Mouse (Mus musculus) left cerebral cortex, adult 8-10 months (tissue): ENCODE data around the gene Colgalt2. TPM values are rescaled to one million over a fixed set of nuclear protein-coding genes. Genes with fewer than 3 reads are reported as not detected.
"Not testable (repeated sequence)": the region's sequence is repeated elsewhere in the genome, so short reads cannot be mapped to it uniquely, and the experiment has no call there.

ENCODE experiments used
- DNase-seq, 2 experiments: peaks; one replicate each; pipeline ENCODE4 v3.0.0; 2022; ENCODE audit warnings: low spot score in 2 of 2
- total RNA-seq, 4 experiments: library from RNA; stranded (reverse); gene quantifications; 2 replicates each; pipeline ENCODE4 v1.2.4; 2022

Gene Colgalt2
- total RNA-seq, 4 experiments from 2014 or later: 5.0 to 6.4 (median 5.8) TPM

DNA sequence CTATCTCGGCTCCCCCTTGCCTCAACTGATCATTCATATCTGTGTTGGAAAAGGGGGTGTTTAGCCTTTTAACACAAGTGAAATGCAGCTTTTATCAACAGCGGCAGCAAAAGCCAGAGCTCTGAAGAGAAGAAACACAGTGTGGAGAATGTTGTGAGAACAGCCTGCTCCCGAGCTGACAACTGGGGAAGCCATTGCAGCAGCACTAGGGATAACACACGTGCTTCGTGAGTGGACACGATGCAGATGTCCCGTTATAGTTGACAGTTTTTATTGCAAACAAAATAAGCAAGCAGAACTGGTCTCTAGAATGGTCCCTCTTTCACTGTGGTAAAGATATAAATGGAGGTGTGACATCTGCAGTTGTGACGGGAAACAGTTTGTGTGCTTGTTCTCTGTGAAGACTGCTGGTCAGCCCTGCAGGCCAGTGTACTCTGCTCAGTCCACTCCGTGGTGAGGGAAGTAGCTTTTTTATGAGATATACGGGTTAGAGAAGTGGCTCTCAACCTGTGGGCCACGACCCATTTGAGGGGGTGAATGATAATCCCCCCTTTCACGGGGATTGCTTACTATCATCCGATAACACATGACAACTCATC is 16.8 kb downstream of the Colgalt2 start:
- DNase-seq: no peak

GRCm38 (mm10) chr1:152417602-152418001 is 18.0 kb downstream of the Colgalt2 start:
- DNase-seq: no peak

- no peak for DNase-seq
These were observed 22.7 kb downstream of the Colgalt2 start for GRCm38 (mm10) chr1:152422295-152422694.

GRCm38 (mm10) chr1:152423052-152423451 is 23.4 kb downstream of the Colgalt2 start:
- DNase-seq: no peak

DNA sequence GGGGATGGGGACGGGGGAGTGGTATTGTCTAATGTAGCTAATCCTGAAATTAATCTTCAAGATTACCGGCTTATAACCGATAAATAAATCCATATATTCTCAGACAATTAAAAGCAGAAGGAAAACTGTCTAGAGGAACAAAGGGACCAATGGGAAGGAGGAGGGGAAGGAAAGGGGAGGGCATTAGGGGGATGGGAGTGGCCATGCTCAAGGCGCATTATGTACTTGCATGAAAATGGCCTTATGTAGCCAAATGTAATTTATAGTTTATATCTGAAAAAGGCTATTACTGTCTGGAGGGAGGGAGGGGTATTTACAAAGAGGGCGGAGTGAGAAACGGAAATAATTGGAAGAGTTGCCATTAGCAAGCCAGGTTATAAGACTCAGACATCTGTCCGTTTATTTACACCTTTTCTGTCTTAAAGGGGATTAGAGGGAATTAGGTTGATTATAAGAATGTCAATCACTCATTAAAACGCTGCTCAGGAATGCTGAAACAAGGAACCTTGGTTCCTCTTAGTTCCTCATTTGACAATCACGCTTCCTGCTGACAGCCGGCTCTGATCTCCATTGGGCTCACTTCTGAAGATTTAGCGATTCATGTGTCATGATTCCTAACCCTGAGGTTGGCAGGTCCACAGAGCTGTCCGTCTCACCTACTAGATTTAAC is 28.4 kb downstream of the Colgalt2 start:
- no peak for DNase-seq

DNA sequence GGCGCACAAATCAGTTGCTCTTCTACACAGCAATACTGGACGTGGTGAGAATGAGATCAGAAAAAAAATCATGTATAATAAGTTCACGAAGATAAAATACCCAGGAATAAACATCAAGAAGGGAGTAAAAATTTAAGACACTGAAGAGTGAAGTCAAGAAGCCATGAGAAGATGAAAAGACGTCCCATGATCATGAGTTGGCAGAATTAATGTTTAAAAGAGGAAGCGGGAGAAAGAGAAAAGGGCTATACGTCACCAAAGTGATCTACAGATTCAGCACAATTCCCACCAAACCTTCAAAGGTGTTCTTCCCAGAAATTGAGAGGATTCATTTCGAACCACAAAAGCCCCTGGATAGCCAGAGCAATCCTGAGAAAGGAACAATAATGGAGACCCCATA is 30.2 kb downstream of the Colgalt2 start:
- no peak for DNase-seq

DNA sequence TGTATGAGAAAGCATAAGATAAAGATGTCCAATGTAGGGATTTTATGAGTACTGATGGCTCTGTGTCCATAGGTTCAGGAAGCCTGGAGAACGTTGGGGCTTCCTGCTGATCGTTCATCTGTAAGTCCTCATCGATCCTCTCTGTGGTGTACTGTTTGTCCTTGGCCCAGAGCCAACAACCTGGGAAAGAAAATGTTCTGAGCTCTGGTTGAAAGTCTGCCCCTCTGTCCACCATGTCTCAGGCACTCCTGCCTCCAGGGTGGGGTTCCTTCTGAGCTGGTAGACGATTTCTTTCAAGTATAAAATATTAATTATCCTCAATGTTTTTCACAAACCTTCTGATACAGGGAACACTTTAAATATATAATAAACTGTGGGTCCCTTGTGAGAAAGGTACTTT is 34.5 kb downstream of the Colgalt2 start:
- DNase-seq: no peak

DNA sequence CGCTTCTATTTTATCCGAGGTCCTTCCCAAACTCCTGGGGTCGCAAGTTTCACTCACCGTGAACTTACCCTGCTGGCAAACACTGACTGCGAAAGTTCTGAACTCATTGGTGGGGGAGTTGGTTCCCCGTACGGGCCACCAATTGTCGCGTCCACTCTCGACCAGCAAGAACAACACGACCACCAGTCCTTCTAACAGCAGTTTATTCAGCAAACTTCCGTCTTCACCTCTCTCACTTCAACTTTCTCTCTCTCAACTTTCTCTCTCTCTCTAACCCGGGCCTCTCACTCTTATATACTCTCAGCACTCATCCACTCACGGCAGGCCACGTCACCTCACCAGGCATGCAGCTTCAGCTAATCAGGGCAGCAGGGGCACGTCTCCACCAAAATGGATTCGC is 37.9 kb downstream of the Colgalt2 start:
- DNase-seq: not testable (repeated sequence)

DNA sequence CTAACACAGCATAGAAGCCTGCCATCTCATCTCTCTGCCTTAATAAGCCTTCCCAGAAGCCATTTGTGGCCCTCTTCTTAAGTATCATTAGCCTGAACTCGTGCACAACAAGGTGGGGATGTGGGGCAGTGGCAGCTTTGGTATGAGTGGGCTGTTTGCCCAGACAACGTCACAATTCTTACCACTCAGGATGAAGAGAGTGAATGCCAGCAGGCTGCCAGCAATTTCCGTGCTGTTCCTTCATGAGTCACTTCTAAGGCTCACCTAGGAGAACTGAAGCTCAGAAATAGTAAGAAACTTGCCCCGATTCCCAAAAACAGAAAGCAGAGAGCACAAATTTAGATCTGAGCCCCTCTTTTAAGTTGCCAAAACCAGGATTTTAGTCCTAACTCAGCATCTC is 39.8 kb downstream of the Colgalt2 start:
- no peak for DNase-seq

GRCm38 (mm10) chr1:152439874-152440273 is 40.2 kb downstream of the Colgalt2 start:
- DNase-seq: no peak

DNA sequence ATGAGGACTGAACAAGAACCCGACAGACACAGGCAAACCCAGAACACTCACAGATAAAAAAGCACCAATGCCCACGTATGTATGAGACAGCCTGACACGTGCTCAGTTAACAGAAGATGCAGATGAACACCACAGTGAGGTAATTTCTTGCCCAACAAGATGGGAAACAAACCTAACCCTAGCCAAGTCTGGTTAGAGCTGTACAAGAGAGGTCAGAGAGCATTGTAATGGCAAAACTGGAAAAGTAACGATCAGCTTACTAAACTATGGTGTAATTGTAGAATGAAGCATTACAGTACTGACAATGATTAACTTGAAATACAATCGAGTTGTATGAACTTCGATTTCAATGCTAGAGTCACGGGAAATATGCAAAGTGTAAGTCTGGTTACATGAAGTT is 45.0 kb downstream of the Colgalt2 start:
- DNase-seq: no peak

DNA sequence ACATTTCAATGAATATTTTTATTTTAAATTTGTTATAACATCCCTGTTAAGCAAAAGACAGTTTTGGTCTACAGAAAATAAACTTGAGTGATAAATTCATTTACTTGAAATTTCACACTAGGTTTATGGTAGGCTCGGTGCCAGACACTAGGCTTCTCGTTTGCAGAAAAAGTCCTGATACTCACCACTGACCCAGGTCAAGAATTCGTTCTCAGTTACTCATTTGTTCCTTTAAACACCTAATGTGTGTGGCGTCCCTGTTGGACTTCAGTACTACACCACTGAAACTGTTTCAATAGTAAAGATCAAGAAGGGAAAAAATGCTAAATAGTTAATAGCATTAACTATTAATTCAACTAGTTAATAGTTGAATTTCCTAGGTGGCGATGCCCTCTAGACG is 46.3 kb downstream of the Colgalt2 start:
- DNase-seq: no peak

DNA sequence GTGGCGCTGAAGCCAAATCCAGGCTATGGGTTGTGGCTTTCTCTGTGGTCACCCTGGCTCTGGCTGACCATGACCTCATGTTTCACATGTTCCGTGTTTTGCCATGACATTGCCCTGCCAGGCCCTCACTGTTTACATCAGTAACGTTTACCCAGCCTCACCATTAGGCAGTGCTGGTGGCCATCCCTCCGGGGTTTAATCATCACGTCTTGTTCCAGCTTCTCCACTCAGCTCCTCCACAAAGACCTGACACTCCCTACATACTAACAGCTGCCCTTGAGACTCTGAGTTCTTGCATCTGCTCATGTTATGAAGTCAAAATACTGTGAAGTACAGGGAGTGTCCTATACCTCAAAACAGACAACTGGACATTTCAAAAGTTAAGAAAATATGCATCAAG is 54.9 kb downstream of the Colgalt2 start:
- DNase-seq: no peak

DNA sequence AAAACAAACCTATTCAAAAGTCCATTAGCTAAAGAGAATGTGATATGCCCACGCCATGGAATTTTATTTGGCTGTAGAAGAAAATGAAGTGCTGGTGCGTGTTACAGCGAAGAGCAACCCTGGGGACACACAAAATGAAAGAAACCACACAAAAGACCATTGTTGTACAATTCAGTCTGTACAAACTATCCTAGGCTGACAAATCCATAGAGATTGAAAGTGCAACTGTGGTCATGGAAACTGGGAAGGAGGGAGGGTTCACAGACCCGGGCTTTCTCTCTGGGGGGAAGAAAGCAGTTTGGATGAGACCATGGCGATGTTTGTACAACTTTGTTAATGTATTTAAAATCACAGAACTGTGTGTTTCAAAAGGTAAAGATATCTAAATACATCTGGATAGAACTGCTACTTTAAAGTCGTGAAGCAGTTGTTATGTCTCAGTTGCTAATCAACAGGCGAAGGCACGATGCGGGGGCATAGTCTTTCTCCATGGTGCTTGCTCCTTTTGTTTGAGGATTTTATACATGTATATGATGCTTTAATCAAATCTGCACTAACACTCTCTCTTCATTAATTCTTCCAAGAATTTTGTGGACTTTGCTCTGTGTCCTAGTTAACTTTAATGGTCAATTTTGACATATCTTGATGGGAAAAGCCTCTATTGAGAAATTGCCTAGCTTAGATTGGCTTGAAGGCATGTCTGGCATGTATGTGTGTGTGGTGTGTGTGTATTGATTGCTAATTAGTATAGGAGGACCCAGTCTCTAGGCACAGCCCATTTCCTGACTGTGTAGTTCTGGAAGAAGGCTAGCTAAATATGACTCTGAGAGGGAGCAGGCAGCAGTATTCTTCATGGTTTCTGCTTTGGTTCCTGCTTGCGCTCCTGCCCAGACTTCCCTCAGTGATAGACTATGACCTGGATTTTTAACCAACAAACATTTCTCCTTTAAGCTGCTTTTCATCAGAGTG is 55.9 kb downstream of the Colgalt2 start:
- no peak for DNase-seq

- no peak for DNase-seq
These were observed 56.6 kb downstream of the Colgalt2 start for GRCm38 (mm10) chr1:152456266-152456665.

DNA sequence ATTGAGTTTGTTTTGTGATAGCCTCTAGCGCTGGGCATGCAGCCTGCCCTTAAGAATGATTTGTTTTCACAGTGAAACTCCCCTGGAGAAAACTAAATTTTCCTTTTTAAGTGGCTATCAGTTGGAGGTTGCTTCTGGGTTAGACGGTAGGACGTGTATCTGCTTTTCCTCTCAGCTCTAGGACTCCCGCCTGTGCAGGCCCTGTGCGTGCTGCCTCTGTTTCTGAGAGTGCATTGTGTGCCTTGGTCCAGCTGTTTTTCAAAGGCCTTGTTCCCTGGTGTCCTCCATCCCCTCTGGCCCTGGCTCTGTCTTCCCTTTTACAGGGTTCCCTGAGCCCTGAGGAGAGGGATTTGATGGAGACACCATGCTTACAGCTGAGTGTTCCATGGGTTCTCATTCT is 58.0 kb downstream of the Colgalt2 start:
- no peak for DNase-seq

DNA sequence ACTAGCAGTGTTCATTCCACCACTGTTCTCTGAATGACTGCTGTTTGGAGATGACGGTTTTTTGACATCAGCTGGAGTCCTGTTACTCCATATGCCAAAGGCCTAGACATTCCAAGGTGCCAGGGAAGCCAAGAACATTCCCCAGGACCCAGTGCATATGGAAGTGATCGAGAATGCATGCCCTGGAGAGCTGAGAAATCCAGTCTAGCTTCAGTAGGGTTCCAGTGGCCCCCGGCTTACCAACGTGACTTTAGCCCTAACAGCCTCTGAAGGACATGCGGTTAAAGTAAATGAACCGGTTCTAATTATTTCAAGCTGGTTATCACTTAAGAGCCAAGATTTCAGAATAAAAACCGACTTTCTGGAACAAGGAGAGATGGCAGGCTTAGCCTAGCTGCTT is 59.4 kb downstream of the Colgalt2 start:
- DNase-seq: no peak

DNA sequence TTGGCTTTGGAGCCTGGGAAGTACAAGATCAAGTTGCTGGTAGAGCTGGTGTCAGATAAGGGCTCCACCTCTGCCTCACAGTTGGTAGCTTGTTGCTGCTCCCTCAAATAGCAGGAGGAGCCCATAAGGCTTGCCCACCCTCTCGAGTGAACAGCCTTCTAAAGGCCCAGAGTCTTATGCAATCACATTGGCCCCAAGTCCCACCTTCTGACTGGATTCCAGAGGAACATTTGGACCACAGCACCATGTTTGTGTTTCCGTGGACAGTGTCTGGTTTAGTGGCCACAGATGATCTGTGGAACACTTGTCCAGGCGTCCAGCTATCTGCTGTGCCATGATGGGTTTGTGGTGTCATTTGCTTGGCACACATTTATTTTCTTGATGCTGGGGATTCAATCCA is 61.3 kb downstream of the Colgalt2 start:
- no peak for DNase-seq

DNA sequence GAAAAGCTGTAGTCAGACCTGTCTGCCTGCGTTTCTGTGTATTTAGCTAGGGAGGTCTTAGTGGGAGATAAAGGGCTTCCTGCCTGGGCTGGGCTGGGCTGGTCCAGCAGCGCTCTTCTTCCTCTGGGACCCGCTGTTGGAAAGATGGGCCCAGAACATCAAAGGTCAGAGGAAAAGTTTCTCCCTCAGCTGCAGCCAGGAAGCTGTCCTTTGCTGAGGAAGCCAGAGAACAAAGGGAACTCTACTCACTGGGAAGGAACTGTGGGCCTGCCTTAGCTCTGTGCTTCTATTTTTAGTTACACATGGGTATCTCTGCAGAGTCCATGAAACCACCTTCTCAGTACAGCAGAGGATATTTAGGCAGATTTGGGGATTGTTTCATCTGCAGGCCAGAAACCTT is 62.2 kb downstream of the Colgalt2 start:
- DNase-seq: no peak

- DNase-seq: no peak
These were observed 62.7 kb downstream of the Colgalt2 start for GRCm38 (mm10) chr1:152462348-152462747.

DNA sequence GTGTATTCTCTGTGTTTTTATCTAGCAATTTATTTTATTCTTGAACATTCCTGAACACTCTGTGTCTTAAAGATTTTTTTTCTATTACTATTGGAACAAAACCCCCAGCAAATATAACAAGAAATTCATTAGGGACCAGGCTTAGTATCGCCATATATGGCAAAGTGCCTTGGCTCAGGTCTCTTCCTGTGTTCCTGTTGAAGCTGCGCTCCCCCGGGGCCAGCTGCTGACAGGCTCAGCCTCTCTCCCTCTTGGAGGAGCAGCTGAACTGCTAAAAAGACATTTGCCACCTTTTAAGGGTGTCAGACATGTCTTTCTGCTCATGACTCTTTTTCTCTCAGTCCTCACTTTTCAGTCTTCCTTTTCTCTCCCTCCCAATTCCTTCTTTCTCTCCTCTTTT is 66.7 kb downstream of the Colgalt2 start:
- no peak for DNase-seq

DNA sequence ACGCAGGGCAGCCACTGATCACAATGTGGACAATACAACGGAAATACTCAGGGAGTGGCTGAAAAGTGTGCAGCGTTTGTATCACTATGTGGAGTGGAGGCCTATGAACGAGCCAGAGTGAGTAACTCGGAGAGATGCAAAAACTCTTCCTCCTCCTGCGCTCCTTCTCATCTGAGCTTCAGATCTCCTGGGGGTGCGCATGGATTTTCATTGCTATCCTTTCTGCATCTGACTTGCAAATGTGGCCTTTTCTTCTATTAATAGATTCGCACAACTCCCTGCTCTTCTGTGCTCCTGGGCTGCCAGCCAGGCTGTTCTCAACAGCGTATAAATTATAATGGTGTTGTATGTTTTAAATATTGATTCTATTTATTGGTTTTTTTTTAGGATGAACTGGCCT is 68.8 kb downstream of the Colgalt2 start:
- DNase-seq: peak in 1 of 2 experiments; percentile 36
